Mouse (Mus musculus) cerebellum, adult 2 months (tissue): ENCODE data around the gene Ano2.

Experiments used
- CTCF ChIP-seq: fragments of 200-500 bp; IDR thresholded peaks from 2 replicates; pipeline ENCODE4 v1.5.1; 2011; ENCODE audit warnings: low read depth, mild to moderate bottlenecking, control low read depth, low read length, moderate library complexity, borderline replicate concordance; ENCODE audit not compliant: insufficient read depth
- POLR2A ChIP-seq: fragments of 200-500 bp; IDR thresholded peaks from 2 replicates; pipeline ENCODE4 v1.6.1; 2011; ENCODE audit warnings: low read length, control low read depth, borderline replicate concordance; ENCODE audit not compliant: insufficient read depth

DNA sequence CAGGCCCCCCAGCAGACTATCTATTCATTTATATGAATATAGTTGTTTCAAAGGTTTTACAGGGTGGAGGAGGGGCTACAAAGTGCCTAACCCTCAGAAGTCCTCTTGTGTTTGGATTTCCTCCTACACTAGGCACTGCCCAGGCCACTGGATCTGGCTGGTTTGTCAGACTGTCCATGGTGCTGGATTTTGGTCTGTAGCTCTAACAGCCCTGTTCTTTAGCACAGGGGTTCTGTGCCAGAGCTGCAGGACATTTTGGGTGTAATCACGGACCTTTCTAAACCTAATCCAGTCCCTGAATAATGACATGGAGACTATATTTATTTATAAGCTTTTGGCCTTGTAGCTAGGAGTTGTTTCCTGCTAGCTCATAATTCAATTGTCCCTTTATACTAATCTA, 328.2 kb downstream of the Ano2 start:
- TF ChIP-seq CTCF (no peak), POLR2A (no peak)
